Mouse (Mus musculus): ENCODE results near the gene Mthfsd.

Gene Mthfsd

GRCm38 (mm10) chr8:121122368-121122767 lies 14.2 kb upstream of the Mthfsd start:
- no peak for DNase-seq (ENCODE audit: low spot score in 2 of 2)

GRCm38 (mm10) chr8:121121704-121122103 lies 13.5 kb upstream of the Mthfsd start:
- no peak for DNase-seq (ENCODE audit: low spot score in 2 of 2)

DNA sequence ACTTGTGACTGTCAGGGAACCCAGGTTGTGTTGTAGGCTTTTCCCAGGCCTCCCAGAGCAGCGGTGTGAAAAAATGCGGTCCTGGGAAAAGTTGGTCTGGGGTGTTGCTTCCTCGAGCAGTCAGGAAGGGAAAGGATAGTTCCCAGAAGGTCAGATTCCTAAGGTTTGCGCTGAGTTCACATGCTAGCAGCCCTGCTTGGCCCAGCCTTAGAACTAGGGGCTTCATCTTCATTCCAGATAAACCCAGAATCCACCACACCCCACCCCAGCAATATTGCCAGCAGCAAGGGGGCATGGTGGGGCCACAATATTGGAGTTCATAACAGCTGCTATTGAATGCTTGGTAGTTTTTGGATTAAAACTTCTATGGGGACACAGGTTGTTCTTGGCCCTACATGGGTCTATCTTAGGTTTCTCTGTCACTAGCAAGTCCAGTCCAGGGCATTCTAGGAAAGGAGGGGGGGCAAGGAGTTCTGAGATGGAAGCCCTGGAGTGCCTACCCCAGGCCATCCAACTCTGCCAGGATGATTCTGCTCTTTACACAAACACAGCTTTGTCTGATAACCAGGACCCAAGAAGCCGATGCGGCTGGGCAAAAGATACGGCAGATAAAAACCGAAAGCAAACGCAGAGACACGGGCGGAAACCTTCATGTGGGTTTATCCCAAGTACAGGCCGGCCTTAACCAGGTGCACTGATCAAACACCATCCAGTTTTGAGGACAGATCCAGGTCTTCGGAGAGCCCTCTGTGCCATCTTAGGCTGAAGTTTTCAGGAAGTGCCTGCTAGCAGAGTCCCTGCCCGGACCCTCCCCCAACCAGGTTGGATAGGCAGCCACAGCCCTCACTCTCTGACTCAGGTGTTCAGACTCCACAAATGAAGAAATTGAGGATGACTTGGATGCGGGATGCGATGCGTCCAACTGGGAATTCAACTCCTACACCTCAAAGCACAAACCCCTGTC lies 12.5 kb upstream of the Mthfsd start:
- no peak for DNase-seq (ENCODE audit: low spot score in 2 of 2)

- DNase-seq (ENCODE audit: low spot score in 2 of 2), result no peak
These were observed 11.7 kb upstream of the Mthfsd start for GRCm38 (mm10) chr8:121119635-121120455.

- DNase-seq (ENCODE audit: low spot score in 2 of 2), result no peak
These were observed 10.6 kb upstream of the Mthfsd start for GRCm38 (mm10) chr8:121118634-121119420.

- no peak for DNase-seq (ENCODE audit: low spot score in 2 of 2)
These were observed 9.7 kb upstream of the Mthfsd start for GRCm38 (mm10) chr8:121117906-121118305.

GRCm38 (mm10) chr8:121117186-121117651 lies 9.0 kb upstream of the Mthfsd start:
- no peak for DNase-seq (ENCODE audit: low spot score in 2 of 2)

DNA sequence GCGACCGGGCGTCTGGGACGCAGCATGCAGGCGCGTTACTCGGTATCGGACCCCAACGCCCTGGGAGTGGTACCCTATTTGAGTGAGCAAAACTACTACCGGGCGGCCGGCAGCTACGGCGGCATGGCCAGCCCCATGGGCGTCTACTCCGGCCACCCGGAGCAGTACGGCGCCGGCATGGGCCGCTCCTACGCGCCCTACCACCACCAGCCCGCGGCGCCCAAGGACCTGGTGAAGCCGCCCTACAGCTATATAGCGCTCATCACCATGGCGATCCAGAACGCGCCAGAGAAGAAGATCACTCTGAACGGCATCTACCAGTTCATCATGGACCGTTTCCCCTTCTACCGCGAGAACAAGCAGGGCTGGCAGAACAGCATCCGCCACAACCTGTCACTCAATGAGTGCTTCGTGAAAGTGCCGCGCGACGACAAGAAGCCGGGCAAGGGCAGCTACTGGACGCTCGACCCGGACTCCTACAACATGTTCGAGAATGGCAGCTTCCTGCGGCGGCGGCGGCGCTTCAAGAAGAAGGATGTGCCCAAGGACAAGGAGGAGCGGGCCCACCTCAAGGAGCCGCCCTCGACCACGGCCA lies 8.5 kb upstream of the Mthfsd start:
- no peak for DNase-seq (ENCODE audit: low spot score in 2 of 2)

DNA sequence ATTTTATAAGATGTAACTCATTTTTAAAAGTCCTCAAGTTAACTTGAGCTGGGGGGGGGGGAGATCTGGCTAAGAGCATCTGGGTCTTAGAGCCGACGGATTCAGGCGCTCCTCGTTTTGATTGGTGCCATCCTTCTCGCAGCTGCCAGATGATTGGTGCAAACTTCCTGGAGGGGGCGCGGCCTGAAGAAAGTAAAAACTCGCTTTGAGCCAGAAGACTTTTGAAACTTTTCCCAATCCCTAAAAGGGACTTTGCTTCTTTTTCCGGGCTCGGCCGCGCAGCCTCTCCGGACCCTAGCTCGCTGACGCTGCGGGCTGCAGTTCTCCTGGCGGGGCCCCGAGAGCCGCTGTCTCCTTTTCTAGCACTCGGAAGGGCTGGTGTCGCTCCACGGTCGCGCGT lies 7.8 kb upstream of the Mthfsd start, which contains the start of gene Foxc2:
Gene Foxc2, plus strand, starts transcription at position 224 of the 400 bp plus-strand sequence.
- peak in 1 of 2 experiments; percentile 52 for DNase-seq (ENCODE audit: low spot score in 2 of 2)

DNA sequence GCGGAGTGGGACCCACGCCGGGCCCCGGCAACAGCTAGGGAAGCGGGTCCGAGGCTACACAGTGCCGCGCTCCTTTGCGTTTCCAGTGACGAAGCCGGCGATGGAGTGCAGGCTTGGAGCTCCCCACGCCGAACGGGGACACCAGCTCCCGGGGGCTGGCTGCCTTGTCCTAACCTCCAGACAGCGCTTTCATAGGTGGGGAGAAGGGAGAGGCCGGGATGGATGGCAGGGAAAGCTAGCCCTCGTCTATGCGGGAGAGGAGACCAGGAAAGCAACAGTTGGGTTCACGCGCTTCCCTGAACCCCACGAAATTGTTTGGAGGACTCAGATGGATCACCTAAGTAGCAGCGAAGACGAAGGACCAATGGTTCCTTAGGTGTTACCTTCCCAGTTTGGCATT lies 6.9 kb upstream of the Mthfsd start:
- DNase-seq (ENCODE audit: low spot score in 2 of 2), result no peak

DNA sequence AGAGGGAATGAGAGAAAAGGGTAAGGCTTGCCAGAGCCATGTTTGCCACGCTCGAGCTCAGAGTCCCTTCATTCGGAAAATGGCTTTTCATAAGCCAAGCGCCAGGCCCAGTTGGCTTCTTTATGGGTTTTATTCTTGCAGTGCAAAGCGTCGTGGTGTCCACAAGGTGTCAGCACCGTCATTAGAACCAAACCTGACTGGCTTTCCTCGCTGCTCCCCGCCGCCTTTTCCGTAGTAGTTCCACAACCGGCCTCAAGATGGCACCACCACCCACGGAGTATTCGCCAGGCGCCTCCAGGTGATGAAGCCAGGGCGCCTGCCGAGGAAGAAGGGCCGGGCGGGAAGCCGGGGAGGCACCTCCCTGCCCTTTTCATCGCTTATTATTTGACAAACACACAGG lies 5.1 kb upstream of the Mthfsd start:
- peak; percentile 98 for DNase-seq (ENCODE audit: low spot score in 2 of 2)

GRCm38 (mm10) chr8:121111145-121111907 lies 3.1 kb upstream of the Mthfsd start:
- no peak for DNase-seq (ENCODE audit: low spot score in 2 of 2)

DNA sequence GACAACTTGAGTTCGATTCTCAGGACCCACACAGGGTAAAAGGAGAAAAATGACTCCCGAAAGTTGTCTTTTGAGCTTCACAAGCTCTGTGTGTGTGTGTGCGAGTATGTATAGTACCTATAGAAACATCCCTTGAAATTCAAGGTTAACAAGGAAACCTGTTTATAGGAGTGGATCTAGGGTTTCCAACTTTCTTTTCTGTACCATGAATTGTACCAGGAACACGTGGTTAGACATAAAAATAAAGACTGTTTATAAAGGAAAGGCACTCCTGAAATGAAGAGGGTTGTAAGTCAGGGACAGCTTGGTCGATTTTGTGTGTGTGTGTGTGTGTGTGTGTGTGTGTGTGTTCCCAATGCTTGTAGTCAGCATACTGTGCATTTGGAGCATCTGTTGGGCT lies 465 bp upstream of the Mthfsd start:
- no peak for DNase-seq (ENCODE audit: low spot score in 2 of 2)

- peak; percentile 67 to 79 for DNase-seq (ENCODE audit: low spot score in 2 of 2)
These were observed 4.0 kb downstream of the Mthfsd start for GRCm38 (mm10) chr8:121104049-121104818.

DNA sequence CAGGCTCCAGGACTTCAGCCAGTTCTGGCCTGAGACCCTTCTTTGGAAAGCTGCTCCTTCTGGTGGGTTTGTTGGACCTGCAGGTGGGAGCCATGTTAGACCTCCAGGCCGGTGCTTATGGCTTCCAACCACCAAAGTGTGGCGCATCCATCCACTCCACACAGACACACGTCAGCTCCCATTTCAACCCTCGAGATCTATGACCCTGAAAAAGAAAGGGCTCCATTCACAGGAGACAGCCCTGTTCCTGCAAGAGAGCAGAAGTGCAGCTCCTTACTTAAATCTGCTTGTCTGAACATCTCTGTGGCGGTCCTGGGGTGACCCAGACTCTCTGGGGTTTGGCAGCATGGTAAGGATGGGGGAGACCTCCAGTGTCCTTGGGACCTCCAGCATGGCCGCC lies 14.7 kb downstream of the Mthfsd start:
- no peak for DNase-seq (ENCODE audit: low spot score in 2 of 2)

DNA sequence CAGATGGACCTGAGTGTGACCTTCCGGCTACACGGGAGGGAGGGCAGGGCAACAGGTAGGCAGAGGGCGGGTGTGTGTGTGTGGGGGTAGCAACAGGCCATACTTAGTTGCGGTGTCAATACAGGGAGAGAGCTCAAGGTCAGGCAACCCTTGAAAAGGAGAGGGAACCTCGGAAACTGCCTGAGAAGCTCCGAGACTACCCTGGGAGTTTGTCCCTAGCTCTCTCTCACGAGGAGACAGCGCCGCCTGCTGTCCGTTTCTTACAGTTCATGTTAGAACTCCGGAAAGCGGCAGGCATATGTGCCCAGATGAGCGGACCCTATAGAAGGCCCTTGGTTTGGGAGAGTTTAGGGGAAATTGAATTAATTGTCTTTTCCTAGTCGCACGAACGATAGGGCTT lies 15.6 kb downstream of the Mthfsd start:
- DNase-seq (ENCODE audit: low spot score in 2 of 2), result peak; percentile 82 to 86

GRCm38 (mm10) chr8:121092141-121092540 lies 16.1 kb downstream of the Mthfsd start:
- no peak for DNase-seq (ENCODE audit: low spot score in 2 of 2)

DNA sequence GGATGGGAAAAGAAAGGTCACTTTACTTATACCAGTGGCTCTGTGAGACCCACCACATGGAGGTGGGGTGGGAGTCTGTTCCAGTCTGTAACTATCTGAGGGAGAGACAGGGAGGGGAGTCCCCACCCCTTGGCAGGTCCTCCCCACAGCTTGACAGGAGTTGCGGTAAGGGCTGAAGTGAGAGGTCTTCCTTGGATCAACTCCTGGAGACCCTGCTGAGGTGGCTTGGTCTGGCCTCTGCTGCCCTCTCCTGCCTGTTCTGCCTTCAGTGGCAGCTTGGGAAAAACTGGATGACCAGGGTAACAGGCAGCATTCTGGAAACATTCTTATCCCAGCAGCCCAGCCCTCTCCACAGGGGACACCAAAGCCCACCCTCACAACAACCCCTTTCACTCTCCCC lies 17.5 kb downstream of the Mthfsd start:
- no peak for DNase-seq (ENCODE audit: low spot score in 2 of 2)

GRCm38 (mm10) chr8:121089631-121090380 lies 18.4 kb downstream of the Mthfsd start:
- DNase-seq (ENCODE audit: low spot score in 2 of 2), result no peak

Measured in frontal cortex, postnatal 36 days (tissue).